Mouse (Mus musculus) CD4-positive helper T cell, adult 2 months (primary cell): ENCODE results near the gene Minpp1.

Experiments
- DNase-seq: peaks from one replicate; pipeline ENCODE4 v3.0.0-alpha.2; 2012; ENCODE audit warnings: low read depth, missing footprints, low spot score

The Minpp1 gene

DNA sequence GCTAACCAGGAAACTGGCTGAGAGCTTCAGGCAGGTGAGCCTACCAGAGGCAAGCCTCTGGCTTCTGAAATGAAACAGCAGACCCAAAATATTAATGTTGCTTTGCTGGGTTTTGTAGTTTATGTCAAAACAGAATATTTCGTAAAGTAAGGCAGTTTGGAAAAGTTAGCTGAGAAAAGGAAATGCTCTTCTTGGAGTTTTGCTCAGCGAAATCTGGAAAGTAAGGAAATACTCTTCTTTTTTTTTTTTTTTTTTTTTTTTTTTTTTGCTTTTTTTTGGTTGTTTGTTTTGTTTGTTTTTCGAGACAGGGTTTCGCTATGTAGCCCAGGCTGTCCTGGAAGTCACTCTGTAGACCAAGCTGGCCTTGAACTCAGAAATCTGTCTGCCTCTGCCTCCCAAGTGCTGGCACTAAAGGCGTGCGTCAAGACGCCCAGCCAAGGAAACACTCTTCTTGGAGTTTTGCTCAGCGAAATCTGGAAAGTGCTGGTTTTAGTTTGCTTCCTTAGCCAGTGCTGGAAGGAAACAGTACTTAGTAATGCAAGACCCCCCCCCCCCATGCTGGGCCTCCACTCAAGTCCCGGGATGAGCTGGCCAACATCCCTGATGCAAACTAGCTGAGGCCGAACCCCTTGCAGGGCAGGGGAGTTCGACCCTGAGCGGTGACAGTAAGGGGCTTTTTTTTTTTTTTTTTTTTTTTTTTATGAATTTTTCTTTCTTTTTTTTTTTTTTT lies 3.8 kb downstream of the Minpp1 start:
- no peak for DNase-seq

DNA sequence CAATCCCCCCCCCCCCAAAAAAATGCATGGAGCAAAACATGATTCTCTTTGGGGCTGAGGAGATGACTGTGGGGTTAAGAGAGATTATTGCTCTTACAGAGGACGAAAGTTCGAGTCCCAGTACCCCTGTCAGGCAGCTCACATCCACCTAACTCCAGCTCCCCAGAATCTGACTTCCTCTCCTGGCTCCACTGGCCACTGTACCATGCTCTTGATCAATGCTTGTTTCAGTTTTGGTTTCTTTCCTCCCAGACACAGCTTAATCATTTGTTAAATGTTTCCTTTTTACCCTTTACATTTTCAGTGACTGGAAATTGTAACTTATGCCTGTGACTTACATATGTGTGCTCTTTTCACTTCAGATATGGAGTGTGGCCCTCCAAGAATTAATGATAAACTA lies 5.4 kb downstream of the Minpp1 start:
- DNase-seq, result peak; percentile 45

DNA sequence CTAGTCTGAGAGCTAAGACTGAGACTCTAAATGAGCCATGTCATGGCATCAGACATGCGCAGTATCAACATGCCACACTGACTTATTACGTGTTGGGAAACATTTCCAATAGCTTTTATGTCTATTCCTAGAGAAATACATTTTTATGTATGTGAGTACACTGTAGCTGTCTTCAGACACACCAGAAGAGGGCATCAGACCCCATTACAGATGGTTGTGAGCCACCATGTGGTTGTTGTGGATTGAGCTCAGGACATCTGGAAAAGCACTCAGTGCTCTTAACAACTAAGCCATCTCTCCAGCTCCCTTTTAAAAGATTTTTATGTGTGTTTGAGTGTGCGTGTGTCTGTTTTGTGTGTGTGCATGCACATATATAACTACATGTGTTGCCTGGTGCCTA lies 6.8 kb downstream of the Minpp1 start:
- no peak for DNase-seq

DNA sequence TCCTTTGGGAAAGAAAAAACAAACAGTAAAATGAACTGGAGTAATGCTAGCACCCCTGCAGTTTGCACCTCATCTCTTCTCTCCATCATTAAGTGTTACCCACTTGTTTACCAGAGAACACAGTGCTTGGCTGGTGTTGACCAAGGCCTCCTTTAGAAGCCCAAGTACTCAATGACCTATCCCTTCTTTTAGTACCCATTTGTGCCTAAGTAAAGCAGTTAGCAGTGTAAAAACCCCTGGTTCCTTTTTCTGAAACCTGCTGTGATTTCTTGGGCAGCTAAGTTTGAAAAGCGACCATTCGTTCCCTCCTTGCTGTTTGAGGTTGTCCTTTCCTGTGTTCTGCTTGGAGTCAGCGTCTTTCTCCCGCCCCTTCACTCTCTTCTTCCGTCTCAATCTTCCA lies 7.4 kb downstream of the Minpp1 start:
- no peak for DNase-seq

DNA sequence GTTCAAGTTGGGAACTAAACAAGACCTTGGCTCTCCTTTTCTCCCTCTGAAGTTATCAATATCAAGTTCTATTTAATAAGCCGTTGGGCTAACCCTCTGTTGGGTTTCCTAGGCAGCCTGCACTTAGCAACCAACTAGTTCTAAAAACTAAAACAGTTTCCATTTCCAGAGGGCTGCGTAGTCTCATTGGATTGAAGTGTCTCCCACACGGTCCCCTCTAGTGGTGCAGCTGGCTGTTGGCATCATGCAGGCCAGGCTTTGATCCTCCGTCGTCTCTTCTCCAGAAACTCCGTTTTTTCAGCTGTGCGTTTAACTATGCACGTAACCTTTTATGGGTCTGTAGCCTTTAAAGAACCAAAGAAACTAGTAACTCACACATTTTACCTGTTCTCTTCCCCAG lies 7.9 kb downstream of the Minpp1 start:
- DNase-seq, result no peak

DNA sequence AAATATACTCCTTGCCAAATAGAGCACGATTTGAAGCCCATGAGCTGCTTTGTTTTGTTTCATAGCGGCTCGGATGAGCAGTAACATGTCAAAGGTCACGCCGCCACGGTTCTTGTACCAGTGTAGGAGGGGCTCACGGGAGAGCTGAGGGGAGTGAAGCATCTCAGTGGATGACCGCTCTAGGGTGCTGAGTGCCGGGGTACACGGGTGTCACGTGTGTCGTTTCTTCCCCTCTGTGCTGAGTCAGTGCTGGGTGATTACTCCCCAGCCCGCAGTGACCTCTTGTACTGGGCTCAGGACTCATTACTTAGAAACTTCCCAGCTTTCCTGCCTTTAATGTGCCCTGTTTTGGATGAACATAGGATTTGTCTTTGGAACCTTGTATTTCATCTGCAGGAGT lies 9.0 kb downstream of the Minpp1 start:
- DNase-seq, result no peak

DNA sequence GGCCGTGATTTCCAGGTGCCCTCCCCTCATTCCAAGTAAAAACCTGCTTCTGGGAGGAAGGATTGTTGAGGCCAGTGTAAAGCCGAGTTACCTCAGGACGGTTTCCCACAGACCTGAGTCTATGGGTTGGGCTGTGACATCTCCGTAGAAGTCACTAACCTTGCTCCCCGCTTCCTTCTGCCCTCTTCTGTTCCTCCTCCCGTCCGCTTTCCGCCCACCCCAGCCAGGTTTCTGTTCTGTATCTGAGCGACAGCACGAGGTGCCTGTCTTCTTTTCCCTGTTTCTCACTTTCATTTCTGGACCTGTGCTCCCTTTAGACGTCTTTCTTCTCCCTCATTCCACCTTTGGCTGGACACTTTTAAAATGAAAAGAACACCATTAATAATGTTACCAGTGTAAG lies 9.5 kb downstream of the Minpp1 start:
- no peak for DNase-seq

DNA sequence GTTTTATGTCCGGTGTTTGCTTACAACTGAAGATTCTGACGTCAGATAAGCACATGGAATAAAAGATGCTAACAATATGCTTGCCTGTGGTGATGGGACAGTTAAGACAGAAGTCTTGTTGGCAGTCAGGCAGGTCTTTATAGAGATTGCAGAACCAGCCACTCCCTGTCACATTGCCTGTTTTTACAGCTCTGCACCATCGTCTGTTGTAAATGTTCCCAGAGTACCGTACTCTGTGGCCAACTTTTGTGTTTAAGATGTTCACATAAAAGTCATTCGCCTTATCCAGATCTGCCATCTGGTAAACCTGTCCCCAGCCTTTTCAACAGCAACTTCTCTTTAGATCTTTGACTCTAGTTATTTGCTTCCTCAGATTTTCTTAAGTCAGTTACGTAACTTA lies 11.8 kb downstream of the Minpp1 start:
- no peak for DNase-seq

DNA sequence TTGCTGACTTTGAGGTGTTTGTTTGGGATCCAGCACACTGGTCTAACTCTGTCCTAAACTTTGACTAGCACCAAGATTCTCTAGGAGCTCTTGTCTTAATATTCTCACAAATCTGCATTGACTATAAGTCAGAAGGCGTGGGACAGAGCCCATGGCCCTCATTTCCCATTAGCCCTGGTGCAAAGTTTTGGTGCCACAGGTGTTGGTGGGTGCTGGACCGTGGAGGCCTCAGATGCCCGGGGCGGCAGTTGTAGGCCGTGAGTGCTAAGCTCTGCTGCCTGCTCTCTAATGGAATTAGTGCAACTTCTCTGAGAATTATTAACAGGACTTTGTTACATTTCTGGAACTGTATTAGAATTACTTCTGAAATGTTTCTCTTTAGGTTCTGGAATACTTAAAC lies 12.4 kb downstream of the Minpp1 start:
- no peak for DNase-seq

DNA sequence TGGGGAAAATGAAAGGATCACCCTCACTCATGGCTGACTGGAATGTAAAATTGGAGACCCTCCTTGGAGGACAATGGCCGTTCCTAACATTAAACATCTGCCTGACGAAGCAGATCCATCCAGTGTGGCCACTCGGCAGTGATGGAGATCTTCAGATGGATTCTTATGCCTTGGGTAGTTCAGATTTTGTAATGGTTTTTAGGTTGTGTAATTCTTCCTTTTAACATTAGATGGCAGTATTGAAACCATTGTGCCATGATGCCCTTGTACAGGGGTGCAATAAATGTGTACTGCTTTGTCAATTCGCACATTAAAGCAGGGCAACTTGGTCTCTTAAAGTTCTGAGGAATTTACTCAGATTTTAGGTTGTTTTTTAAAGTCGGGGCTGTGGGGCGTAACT lies 15.8 kb downstream of the Minpp1 start:
- DNase-seq, result peak; percentile 31

DNA sequence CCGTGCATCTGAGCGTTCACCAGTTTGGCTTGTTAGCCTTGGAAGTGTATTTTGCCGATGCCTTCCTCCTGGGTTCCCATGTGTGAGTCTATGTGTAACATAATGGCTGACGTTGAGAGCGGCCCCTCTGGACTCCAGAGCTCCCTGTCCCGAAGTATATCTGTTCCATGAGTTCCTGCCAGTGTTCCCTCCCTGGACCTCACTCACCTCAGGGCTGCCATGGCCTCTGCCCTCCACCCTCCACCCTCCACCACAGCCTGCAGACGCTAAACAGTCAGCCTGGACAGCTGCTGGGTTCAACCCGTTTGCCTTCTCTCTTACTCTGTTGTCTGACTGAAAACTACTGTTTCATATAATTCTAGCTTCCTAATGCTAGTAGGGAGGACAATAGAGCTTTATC lies 20.5 kb downstream of the Minpp1 start:
- DNase-seq, result no peak

DNA sequence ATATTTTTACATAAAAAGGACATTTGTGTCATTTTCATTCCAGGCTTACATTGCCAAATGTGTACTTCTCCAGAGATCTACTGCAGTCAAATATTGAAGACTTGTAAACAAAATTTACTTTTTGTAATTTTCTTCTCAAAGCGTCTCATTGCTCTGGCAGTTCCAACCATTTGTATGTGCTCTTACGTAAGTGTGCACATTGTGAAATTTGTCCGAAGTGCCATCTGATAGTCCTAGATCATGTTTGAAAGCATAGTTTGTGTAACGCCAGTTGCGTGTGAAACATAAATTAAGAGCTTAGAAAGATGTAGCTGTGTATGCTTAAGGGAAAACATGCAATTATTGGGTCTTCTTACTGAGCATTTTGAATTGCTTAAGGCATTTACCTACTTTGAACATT lies 20.9 kb downstream of the Minpp1 start:
- DNase-seq, result no peak

DNA sequence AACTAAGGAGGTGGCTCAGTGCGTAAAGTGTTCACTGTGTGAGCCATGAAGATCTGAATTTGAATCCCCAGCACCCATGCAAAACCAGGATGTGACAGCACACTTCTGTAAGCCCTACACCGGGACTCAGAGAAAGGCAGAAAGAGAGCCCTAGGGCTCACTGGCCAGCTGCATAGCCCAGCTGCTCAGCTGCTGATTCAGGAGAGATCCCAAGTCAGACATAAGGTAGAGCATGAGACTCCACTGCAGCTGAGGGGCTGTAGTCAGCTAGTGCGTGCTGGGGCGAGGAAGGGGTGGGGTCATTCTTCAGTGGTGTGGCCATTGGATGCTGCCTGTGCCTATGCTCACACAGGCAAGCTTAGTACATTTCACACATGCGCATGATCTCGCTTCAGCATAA lies 21.5 kb downstream of the Minpp1 start:
- no peak for DNase-seq

DNA sequence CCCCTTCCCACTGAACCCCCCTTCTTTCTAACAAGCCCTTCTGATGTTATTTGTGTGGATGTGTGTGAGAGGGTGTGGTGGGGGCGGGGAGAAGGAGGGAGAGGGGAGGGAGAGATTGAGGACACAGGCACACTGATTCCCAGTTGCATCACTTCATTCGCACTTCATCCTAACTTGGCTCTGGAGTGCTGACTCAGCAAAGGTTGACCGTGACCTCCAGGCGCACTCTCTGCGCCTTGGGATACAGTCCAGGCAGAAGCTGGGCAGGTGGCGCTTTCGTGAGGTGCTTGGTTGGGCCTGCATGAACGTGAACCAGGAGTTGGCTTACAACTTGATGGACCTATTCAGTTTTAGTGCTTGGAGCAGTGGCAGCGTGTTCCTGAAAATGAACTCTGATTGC lies 22.0 kb downstream of the Minpp1 start:
- DNase-seq, result no peak

DNA sequence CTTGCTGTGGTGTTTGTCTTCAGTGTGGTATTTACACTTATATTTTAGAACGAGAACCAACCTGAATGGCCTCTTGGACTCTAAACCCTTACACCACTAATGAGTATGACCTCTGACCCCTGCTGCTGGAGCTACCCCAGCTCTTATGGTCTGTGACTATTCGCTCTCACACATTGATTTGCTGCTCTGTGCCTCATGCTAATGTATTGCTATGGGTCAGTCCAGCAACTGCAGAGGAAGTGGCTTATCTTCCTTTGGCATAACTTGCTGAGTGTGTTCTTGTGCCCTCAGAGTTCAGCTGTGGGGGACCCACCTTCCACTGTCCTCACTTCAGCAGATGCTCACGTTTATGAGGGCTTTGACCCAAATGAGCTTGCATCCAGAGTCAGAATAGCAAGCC lies 24.7 kb downstream of the Minpp1 start:
- no peak for DNase-seq

DNA sequence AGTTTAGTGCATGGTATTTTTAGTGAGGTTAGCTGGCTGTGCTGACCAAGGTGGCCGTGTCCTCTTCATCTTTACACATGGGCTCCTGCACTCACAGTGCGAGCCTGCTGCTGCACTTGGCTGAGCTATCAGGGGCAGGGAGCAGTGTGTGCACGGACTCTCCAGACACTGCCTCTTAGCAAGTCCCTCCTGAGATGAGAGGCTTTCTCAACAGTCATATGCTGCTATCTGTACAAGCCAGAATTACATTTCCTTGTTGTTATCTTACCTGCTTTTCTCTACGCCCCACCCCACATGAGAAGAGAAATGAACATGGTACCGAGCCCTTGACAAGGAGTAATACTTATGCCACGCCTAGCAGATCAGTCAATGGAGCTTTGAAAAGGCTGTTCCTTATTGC lies 25.4 kb downstream of the Minpp1 start:
- no peak for DNase-seq

DNA sequence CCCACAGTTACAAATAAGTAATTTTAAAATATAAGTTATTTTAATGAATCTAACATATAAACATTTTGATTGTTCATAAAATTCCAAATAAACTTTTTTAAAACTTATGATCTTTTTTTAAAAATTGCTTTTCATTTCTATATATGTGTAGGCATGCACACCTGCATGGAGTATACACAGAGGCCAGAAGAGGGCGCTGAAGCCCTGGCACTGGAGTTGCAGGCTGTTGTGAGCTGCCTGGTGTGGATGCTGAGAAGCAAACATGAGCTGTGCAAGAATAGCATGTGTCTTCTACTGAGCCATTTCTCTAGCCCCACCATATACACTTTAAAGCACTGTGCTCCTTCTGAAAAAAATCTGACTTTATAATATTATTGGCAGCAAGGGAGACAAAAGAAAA lies 26.9 kb downstream of the Minpp1 start:
- DNase-seq, result peak; percentile 16

DNA sequence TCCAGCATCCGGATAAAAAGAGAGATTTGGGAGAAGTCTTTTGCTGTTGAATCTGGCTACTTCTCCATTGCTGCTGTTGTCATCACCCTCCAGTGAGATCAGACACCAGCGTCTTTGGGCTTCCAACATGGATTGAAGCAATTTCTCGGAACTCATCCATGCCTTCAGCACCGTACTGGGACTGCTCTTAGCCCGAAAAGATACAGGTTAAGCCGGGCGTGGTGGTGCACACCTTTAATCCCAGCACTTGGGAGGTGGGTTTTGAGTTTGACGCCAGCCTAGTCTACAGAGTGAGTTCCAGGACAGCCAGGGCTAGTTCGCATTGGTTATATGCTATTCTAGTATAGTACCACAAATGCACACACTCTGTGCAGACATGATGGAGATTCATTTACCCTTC lies 31.0 kb downstream of the Minpp1 start:
- no peak for DNase-seq

DNA sequence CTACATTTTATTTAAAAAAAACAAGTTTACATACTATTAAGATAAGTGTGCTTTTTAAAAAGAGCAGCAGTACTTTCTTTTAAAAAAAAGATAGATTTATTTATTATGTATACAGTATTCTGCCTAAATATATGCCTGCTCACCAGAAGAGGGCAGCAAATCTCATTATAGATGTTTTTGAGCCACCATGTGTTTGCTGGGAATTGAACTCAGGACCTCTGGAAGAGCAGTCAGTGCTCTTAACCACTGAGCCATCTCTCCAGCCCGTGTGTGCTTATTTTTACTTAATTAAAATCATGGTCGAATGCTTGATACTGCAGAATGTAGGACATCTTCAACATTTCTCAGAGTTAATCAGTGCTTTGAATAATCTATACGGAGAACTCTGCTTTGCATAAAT lies 35.9 kb downstream of the Minpp1 start:
- DNase-seq, result peak; percentile 10

DNA sequence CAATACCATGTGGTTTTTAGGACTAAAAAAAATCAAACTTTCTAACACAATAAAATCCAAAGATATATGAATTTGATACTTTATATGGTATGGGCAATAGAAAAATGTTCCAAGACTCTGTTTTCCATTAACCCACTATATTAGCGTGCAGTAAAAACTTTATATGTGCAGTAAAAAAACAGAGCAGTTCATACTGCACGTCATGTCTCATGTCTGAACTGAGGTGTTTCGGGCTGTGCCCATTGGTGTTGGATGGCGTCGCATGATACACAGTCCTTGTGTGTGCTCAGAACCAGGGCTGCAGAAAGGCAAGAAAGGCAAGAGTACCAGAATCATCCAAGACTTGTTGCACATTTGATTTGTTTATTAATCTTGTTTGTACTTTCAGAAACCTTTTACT lies 36.7 kb downstream of the Minpp1 start:
- DNase-seq, result no peak

DNA sequence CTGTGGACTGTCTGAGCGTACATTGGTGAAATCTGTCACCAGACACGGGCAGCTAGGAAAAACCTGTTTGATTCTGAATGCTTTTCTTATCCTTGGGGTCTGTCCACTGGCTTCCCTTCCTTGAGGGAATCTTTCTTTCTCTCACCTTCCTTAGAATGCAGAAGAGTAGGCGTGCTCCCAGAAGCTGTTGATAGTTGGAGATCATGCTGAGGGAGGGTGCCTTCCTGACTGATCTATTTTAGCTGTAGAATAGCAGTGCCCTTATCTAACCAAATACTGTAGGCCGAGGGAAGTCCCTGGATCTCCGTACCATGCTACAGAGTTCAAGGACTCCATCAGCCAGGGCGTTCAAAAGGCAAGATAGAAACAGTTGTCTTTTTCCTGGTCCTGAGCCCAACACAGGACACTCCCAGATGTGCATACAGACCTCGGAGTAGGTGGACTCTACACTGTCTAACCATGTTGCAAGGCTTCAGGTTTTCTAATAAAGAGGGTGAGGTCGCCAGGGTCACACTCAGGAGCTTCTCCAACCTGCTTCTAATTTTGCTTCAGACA lies 37.3 kb downstream of the Minpp1 start:
- no peak for DNase-seq

DNA sequence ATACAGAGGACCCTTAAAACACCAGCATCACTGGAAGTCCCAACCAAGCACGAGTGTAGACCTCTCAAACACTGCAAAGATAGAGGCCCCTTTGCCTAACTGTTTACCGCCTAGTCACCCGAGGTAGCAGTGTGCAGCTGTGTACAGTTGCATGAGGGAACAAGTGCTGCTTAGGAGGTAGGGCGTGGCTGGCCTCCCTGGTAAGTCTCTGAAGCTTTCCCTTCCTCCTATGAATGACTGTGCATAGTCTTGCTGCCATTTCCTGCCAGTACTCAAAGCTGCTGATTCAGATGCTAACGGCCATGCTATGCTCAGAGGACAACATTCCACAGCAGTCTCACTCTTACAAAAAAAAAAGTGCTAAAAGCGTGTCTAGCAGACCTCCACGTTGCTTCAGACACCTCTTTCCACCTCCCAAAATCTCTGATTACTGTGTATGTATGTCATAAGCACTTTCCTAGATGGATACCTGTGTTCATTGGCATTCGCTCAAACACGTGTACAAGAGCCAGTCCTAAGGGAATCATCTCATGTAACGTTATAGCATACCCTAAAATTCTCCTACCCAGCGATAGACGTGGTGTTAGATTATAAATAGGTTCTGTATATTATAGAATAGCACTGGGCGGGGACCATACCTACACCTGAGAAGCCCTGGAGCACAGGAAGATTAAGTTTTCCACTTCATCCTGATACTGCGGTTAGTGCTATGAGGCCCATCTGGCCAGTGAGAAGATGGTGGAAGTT lies 38.4 kb downstream of the Minpp1 start:
- peak; percentile 20 for DNase-seq

DNA sequence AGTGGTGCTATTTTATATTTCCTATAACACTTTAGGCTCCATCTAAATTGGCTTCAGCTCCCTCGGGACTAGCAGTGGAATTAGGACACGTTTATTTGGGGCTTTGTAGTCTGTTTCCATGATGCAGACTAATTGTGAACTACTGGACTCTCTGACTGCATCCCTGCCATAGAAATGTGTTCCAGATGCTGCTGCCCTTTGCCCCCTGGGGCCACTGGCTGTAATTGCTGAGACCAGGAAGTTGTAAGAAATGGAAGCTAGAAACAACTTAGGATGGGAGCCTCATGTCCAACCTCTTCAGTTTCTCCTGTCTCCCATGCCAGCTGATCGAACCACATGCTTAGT lies 38.9 kb downstream of the Minpp1 start:
- no peak for DNase-seq
